Mouse (Mus musculus): Measurements from ENCODE around the gene Smarcal1. TPM values are rescaled to one million over a fixed set of nuclear protein-coding genes. Genes with fewer than 3 reads are reported as not detected.

Smarcal1 gene
- 4.5 TPM for polyA plus RNA-seq (2014; fragmentation: Illumina TruSeq; extraction: RNeasy Lipid Tissue Mini Kit (QIAGEN cat#74804); ENCODE audit: low read depth, low replicate concordance)

DNA sequence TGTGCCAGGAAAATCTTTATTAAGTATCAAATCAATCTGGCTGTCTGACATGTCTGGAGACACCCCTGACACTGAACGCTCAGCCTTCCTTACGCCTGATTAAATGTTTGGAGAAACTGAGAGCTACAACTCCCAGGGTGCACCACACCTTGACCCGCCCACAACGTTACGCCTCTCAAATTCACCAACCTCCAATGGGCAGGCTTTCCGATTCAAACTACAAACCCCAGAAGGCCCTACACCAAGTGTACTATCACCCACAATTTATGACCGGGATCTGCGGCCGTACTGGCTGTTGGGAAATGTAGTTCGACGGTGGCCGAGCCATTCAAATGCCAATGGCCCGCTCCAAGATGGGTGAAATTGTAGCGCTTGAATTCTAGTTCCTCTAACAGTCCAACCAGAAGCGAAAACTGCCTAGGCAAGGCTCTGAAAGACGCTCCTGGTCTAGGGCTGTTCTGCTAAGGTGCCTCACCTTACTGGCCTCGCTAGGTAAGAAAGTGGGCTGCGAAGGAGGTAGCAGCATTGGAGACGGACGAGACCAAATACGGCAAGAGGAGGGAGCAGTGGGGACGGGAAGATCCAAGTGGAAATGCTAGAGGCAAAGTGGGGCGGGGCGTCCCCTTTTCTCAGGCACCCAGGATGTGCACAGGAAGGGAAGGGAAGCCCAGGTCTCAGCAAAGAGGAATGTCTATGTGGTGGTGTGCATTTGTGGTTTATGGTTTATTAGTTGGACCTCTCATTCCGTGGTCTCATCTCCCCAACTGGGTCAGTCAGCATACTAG is at the start of gene Smarcal1:
TSS of gene Smarcal1 (plus strand) at position 305 of the 785 bp plus-strand sequence.

DNA sequence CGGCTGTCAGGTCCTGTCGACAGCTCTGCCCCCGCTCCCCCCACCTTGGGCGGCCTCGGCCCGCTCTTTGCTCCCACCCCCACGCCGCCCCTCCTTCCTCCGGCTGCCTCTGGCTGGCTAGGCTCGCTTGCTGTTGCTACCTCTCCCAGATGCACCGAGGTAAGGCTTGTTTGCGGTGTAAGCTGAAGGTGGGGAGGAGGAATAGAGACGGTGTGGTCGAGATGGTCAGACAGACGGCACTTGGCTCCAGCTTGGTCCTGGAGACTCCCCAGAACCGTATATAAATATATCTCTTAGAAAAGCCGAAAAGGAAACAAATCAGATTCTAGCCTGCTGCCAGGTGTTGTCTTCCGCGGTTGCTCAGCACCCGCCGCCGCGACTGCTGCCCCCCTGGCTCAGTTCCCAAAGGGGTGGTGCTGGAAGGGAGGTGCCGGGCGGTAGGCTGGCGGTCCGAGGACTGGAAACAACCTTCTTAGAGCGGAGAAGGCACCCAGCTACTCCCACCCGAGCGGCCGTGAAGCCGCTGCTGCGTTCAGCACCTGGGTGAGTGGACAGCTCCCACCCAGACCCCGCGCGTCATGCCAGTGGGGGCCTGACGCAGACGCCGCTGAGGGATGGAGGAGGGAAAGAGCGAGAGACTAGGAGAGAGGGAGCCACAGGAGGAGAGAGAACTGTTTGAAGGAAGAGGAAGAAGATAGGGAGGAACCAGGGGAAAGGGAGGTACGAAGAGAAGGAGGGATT is 46.3 kb upstream of the Smarcal1 start, which contains the start of gene March4:
TSS of gene March4 (minus strand) at position 320 of the 741 bp plus-strand sequence.

Other genes starting within 250 kb of the Smarcal1 start
- not detected for gene March4, start 46.3 kb upstream of the Smarcal1 start, polyA plus RNA-seq (2014; fragmentation: Illumina TruSeq; extraction: RNeasy Lipid Tissue Mini Kit (QIAGEN cat#74804); ENCODE audit: low read depth, low replicate concordance)
- not detected for gene Ankar, start 117.3 kb downstream of the Smarcal1 start, polyA plus RNA-seq (2014; fragmentation: Illumina TruSeq; extraction: RNeasy Lipid Tissue Mini Kit (QIAGEN cat#74804); ENCODE audit: low read depth, low replicate concordance)
- gene Rpl37a, start 128.0 kb downstream of the Smarcal1 start, polyA plus RNA-seq (2014; fragmentation: Illumina TruSeq; extraction: RNeasy Lipid Tissue Mini Kit (QIAGEN cat#74804); ENCODE audit: low read depth, low replicate concordance), result 25.2 TPM
- not detected for gene Igfbp2, start 241.3 kb downstream of the Smarcal1 start, polyA plus RNA-seq (2014; fragmentation: Illumina TruSeq; extraction: RNeasy Lipid Tissue Mini Kit (QIAGEN cat#74804); ENCODE audit: low read depth, low replicate concordance)

Data from kidney, adult 10 weeks (tissue).